Mouse (Mus musculus) megakaryocyte, embryonic 14.5 days (primary cell): ENCODE results near the gene Tmem238l. TPM values are rescaled to one million over a fixed set of nuclear protein-coding genes. Genes with fewer than 3 reads are reported as not detected.

ENCODE experiments used
- H3K27me3 ChIP-seq: replicated peaks from 2 replicates; pipeline ENCODE3; 2012; ENCODE audit warnings: inconsistent platforms
- H3K36me3 ChIP-seq: replicated peaks from 2 replicates; pipeline ENCODE3; 2012; ENCODE audit warnings: low read length, inconsistent platforms, mixed read lengths
- H3K4me1 ChIP-seq: 2 replicates; pipeline ENCODE4 v1.6.1; 2012; ENCODE audit warnings: inconsistent platforms
- H3K4me3 ChIP-seq: replicated peaks from 2 replicates; pipeline ENCODE3; 2012; ENCODE audit warnings: moderate library complexity, mild to moderate bottlenecking, inconsistent platforms
- H3K9me3 ChIP-seq: 2 replicates; pipeline ENCODE4 v1.6.1; 2012; ENCODE audit warnings: inconsistent platforms
- FLI1 ChIP-seq: IDR thresholded peaks from 2 replicates; pipeline ENCODE4 v1.6.1; 2012; ENCODE audit warnings: low read length, inconsistent platforms, mixed read lengths
- GATA1 ChIP-seq: IDR thresholded peaks from 3 replicates; pipeline ENCODE4 v1.6.1; 2012; ENCODE audit warnings: mixed read lengths, low read length, inconsistent platforms, borderline replicate concordance
- polyA plus RNA-seq: library from polyadenylated mRNA; stranded (reverse); fragments of >175 nt; gene quantifications from 2 replicates; pipeline ENCODE4 v1.2.3, GENCODE M21; 2012; ENCODE audit warnings: low replicate concordance; ENCODE audit not compliant: insufficient read depth

The Tmem238l gene
- polyA plus RNA-seq, 1 experiment, result not detected

DNA sequence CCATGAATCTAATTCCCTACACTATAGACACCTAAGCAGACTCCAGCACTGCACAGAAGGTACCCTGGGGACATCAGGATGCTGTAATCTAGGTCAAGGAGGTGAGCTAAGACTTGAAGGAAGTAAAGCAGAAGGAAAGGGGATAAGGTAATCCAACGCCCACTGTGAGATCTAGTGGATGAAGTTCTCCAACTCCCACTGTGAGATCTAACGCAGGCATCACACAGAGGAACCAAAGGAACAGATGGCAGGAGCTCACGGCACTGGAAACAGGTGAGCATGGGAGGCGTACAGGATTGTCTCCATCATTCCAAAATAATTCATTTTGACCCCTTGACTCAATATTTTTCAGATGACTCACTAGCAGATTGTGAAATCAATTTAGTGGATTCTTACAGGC lies 40.0 kb downstream of the Tmem238l start:
- TF ChIP-seq GATA1, result no peak
- TF ChIP-seq FLI1, result no peak
- Histone ChIP-seq H3K36me3 (no peaks in the 10 kb centered on the region), H3K27me3 (peaks cover 48% of the 10 kb centered on the region)

DNA sequence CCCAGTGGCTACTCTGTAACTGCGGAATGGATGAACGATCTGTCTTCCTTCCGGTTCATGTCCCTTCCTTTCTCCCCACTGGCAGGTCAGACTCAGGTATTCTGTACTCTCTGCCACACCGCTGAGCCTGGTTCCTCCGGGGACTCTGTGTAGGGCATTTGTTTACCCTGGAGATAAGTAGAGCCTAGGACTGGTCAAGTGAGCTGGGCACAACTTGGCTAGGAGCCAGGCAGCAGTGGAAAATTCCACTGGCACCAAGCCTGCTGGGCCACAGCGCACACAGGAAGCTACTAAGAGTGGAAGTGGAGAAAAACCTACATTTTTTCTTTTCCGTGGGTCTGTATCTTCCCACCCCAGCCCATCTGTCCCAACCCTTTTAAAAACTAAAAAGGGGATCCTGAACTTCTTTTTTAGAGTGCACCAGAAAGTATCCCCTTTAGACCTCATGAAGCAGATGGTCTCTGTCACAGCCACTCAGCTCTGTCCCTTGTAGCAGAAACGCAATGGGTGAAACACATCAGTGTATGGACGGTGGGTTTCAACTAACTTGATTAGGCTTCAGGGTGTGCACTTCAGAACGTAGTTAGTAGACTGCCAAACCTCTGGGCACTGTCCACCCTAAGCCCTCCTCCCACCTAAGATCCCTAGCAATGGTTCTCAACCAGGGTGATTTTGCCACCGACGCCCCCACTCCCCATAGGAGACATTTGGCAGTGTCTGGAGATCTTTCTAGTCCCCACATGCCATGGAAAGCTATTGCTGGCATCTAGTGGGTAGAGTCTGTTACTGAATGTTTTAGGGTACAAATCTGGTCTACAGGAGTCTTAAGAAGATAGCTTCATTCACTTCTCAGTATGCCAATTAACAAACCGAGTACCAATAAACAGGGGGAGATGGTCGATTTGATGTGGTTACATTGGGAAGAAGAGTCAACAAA lies 42.3 kb downstream of the Tmem238l start:
- Histone ChIP-seq H3K9me3 (no peaks in the 10 kb centered on the region), H3K36me3 (no peaks in the 10 kb centered on the region), H3K27me3 (peaks cover 44% of the 10 kb centered on the region), H3K4me1 (peaks cover 14% of the 10 kb centered on the region), H3K4me3 (no peak overlapping the region)
- TF ChIP-seq FLI1 (no peak), GATA1 (no peak)

More for the DNA sequence above, 40.0 kb downstream of the Tmem238l start:
- Histone ChIP-seq H3K9me3 (no peaks in the 10 kb centered on the region), H3K4me1 (no peaks in the 10 kb centered on the region), H3K4me3 (no peak overlapping the region)

DNA sequence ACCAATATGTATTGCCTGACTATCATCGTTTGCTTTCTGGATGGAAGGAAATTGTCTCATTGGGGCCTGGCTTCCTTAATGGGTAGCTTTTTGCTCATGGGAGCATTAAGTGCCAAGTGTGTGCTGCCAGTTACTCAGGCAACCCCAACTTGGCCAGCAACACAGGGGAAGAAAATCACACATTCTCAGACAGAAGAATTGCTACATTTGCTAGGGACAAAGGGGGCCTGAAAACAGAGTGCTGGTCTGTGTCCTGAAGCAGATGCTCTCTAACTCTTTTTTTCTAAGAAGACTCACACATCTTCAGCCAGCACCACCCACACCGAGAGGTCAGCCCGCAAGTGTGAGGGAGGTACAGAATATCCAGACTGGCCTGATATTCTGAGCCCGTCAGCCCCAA lies 44.2 kb downstream of the Tmem238l start:
- no peak overlapping the region for H3K4me3 ChIP-seq
- peaks cover 49% of the 10 kb centered on the region for H3K27me3 ChIP-seq
- no peaks in the 10 kb centered on the region for H3K36me3 ChIP-seq
- H3K9me3 ChIP-seq, result no peaks in the 10 kb centered on the region
- H3K4me1 ChIP-seq, result peaks cover 14% of the 10 kb centered on the region
- TF ChIP-seq FLI1 (no peak), GATA1 (no peak)

DNA sequence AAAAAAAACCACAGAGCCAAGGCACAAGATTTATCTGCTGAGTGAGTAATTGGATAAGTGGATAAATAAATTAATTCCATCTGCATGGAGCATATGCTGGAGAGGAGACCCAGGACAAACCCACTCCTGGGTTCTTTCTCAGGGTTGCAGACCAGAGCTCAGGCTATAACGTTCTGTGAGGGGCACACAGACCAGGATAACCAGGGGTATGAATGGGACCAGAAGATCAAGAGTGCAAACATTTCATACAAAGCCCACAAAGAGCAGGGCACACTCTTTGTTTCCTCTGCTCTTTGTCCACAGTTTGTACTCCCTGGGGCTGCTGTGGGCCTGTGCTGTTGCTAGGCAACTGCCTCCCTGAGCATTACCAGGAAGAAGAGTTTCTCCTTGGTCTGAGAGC lies 45.3 kb downstream of the Tmem238l start:
- Histone ChIP-seq H3K4me3 (no peak overlapping the region), H3K27me3 (peaks cover 46% of the 10 kb centered on the region), H3K4me1 (peaks cover 14% of the 10 kb centered on the region), H3K9me3 (no peaks in the 10 kb centered on the region), H3K36me3 (no peaks in the 10 kb centered on the region)
- TF ChIP-seq FLI1, result no peak
- no peak for TF ChIP-seq GATA1

DNA sequence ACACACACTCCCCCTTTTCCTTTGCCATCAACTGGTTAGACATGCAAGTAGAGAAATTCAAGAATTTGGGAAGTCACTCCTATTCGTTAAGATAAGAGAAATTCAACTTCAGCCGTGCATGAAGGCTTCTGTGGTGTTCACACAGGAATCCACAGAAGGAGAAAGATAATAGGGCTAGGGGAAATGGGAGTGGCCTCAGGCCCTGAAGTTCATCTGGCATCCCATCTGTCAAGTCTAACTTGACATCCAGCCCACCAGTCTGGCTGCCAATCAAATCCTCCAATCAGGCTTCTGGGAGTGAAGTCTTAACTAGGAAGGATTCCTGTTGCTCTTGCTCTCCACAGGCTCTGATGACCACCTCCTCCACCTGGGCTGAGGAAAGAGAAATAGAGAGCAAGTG lies 46.5 kb downstream of the Tmem238l start:
- Histone ChIP-seq H3K9me3 (no peaks in the 10 kb centered on the region), H3K4me3 (no peak overlapping the region), H3K4me1 (peaks cover 14% of the 10 kb centered on the region), H3K36me3 (no peaks in the 10 kb centered on the region), H3K27me3 (peaks cover 38% of the 10 kb centered on the region)
- TF ChIP-seq FLI1 (no peak), GATA1 (no peak)

DNA sequence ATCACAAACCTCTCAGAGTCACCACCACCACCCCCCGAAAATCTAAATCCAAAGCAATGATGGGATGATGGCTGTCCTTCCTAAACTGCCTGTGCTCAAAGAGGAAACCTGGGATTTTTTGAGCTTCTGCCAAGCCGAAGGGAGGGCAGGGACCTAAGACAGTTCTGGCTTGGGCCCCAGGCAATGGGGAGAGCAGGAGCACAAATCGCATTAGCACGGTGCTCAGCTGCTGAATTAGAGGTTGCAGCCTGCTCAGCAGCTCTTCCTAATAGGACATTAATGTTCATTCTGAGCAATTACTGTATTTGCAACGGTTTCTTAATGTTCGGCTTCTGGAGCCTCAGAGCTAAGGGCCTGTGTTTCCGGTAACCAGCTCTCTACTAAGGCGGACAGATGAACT lies 51.5 kb downstream of the Tmem238l start:
- Histone ChIP-seq H3K4me3 (no peak overlapping the region), H3K4me1 (peaks cover 10% of the 10 kb centered on the region)
- no peak for TF ChIP-seq GATA1
- TF ChIP-seq FLI1, result no peak

DNA sequence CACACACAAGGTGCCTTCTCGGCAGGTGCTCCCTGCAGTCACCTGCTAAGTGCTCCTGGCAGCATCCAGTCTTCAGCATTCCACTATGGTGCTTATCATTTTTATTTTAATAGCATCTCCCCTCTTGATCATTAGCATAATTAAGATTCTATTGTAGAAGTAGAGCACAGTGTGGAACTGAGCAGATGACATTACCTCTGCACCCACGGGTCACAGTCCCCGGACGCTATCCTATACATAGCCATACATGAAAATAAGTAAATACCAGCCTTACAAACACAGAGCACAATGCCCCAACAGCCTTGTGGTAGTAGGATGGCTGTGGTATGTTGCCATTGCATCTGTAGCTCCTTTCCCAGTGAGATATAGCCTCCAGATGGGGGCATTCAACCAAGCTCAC lies 52.1 kb downstream of the Tmem238l start:
- peaks cover 37% of the 10 kb centered on the region for H3K27me3 ChIP-seq
- H3K9me3 ChIP-seq, result no peaks in the 10 kb centered on the region
- TF ChIP-seq GATA1 (no peak), FLI1 (no peak)
- peaks cover 8% of the 10 kb centered on the region for H3K4me1 ChIP-seq
- H3K4me3 ChIP-seq, result no peak overlapping the region
- no peaks in the 10 kb centered on the region for H3K36me3 ChIP-seq

More for the DNA sequence above, 51.5 kb downstream of the Tmem238l start:
- Histone ChIP-seq H3K9me3 (no peaks in the 10 kb centered on the region), H3K36me3 (no peaks in the 10 kb centered on the region), H3K27me3 (peaks cover 34% of the 10 kb centered on the region)

DNA sequence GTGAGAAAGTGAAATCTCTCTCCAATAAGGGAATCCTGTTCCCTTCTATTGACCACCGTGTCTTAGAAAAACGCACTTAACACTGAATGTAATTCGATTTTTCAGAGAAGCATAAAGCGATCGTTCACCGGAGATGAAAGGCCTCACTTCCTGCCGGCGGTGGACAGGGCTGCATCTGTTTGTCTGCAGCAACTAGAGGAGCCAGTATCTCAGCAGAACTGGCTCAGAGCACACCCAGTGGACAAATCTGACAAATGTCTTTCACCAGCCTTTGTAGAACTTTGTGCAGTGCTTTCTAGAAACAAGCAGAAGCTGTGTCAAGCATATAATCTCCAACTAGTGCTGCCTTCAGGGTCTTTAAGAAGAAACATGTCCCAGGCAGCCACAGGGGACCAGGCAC lies 54.0 kb downstream of the Tmem238l start:
- Histone ChIP-seq H3K9me3 (no peaks in the 10 kb centered on the region), H3K4me3 (peak overlapping the region; percentile 60), H3K36me3 (no peaks in the 10 kb centered on the region), H3K27me3 (peaks cover 51% of the 10 kb centered on the region), H3K4me1 (peaks cover 14% of the 10 kb centered on the region)
- TF ChIP-seq FLI1 (no peak), GATA1 (no peak)

DNA sequence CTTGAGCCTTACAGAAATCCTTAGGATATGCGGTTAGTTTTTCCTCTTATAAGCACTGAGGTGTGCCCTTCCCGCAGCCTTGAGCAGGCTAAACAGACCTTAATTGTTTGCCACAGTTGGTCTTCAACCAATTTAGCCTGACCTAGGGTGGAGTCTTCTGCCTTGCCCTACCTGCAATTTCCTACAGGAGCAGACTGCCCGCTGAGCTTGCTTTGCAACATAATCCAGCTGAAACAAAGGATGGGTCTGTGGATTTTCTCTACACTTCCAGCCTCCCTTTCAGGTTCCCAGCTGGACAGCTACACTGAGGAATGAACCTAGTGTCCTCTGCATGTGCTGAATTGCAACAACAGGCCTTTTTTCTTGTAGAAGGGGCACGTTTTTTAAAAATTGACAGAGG lies 55.2 kb downstream of the Tmem238l start:
- Histone ChIP-seq H3K9me3 (no peaks in the 10 kb centered on the region), H3K36me3 (no peaks in the 10 kb centered on the region), H3K4me3 (no peak overlapping the region), H3K27me3 (peaks cover 58% of the 10 kb centered on the region), H3K4me1 (peaks cover 14% of the 10 kb centered on the region)
- TF ChIP-seq GATA1 (no peak), FLI1 (no peak)

Other genes with a start within 250 kb of the Tmem238l start
- not detected in 2 replicates for gene Pirt, start 44.7 kb upstream of the Tmem238l start, polyA plus RNA-seq
- 1.8 TPM in 1 of 2 replicates, not detected in the other for gene Tmem220, start 68.5 kb downstream of the Tmem238l start, polyA plus RNA-seq
- 0.82 TPM in 1 of 2 replicates, not detected in the other for gene Adprm, start 96.0 kb downstream of the Tmem238l start, polyA plus RNA-seq
- gene Sco1, start 96.0 kb downstream of the Tmem238l start, polyA plus RNA-seq, result 1.2 TPM in 1 of 2 replicates, not detected in the other
- not detected in 2 replicates for gene Myh3, start 121.7 kb downstream of the Tmem238l start, polyA plus RNA-seq
- gene Myh2, start 214.4 kb downstream of the Tmem238l start, polyA plus RNA-seq, result not detected in 2 replicates
- gene Myh1, start 243.4 kb downstream of the Tmem238l start, polyA plus RNA-seq, result not detected in 2 replicates